Mouse (Mus musculus) left cerebral cortex, postnatal 10 days (tissue): ENCODE data around the gene Ramp2. TPM values are rescaled to one million over a fixed set of nuclear protein-coding genes. Genes with fewer than 3 reads are reported as not detected.

Experiments
- DNase-seq, 2 experiments: peaks; one replicate each; pipeline ENCODE4 v3.0.0; 2021 to 2022; ENCODE audit warnings: low spot score in 2 of 2, mixed read lengths in 1 of 2; ENCODE audit errors: extremely low spot score in 1 of 2
- intact Hi-C: fragments of 180-260 bp; cut with DNase I; formaldehyde crosslinking; loops from one replicate; pipeline ENCODE4 v1.15.1; 2025
- total RNA-seq, 2 experiments: library from RNA; stranded (reverse); gene quantifications; 2 replicates each; pipeline ENCODE4 v1.2.3; 2021

Gene Ramp2
- total RNA-seq, 2 experiments from 2014 or later, result 57.4 to 59.1 TPM

DNA sequence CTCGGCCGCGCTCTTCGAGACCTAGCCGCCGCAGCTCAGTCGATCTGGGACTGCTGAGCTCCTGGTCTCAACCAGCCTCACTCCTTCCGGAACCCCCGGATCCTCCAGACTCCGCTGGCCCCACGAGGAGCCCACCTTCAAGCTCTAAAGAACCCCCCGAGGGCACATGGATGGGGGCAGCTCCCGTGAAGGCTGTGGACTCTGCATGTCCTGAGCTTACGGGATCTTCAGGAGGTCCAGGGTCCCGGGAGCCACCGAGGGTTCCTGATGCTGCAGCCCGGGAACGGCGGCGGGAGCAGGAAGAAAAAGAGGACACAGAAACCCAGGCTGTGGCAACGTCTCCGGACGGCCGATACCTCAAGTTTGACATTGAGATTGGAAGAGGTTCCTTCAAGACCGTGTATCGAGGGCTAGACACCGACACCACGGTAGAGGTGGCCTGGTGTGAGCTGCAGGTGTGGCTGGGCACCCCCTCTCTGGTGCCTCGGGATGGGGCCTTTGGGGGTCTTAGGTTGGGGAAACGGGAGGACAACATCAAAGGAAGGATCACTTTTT is 15.1 kb downstream of the Ramp2 start:
- intact Hi-C loops, result no loop called here
- DNase-seq, result no peak

- no peak for DNase-seq
- intact Hi-C loops, result no loop called here
These were observed 16.6 kb downstream of the Ramp2 start for GRCm38 (mm10) chr11:101262272-101262967.

- intact Hi-C loops, result no loop called here
- no peak for DNase-seq
These were observed 17.5 kb downstream of the Ramp2 start for GRCm38 (mm10) chr11:101263138-101263988.

DNA sequence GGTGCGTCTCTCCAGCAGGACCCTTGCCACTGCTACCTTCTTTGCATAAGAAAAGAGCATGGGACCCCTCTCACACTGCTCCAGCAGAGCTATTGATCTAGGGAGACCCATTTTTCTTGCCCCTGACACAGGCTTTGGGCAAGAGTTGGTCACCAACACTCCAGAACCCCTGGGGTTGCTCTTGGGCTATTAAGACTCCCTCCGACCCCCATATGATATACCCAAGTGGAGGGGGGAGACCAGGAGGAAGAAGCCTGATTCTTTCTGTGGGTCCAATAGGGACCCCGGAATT is 18.1 kb downstream of the Ramp2 start:
- no peak for DNase-seq
- intact Hi-C loops, result no loop called here

- intact Hi-C loops, result no loop called here
- peak in 1 of 2 experiments; percentile 35 for DNase-seq
These were observed 19.2 kb downstream of the Ramp2 start for GRCm38 (mm10) chr11:101264954-101265471.

GRCm38 (mm10) chr11:101265906-101266305 is 20.1 kb downstream of the Ramp2 start:
- no peak for DNase-seq
- intact Hi-C loops, result no loop called here

GRCm38 (mm10) chr11:101269577-101270116 is 23.8 kb downstream of the Ramp2 start:
- intact Hi-C loops, result no loop called here
- no peak for DNase-seq

- no peak for DNase-seq
- intact Hi-C loops, result no loop called here
These were observed 26.6 kb downstream of the Ramp2 start for GRCm38 (mm10) chr11:101272446-101272845.

DNA sequence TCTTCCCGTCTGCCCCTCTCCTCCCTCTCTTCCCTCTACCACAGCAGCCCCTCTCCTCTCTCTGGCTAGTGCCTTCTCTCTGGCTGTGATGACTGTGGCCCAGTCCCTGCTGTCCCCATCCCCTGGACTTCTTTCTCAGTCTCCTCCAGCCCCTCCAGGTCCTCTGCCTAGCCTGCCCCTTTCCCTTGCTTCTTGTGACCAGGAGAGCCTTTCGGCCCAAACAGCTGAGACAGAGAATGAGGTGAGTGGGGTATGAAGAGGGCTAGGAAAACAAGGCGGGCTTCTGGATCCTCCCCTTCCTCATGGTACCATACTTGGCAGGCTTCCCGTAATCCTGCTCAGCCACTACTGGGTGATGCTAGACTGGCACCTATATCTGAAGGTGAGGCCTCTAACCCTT is 29.5 kb downstream of the Ramp2 start:
- intact Hi-C loops, result no loop called here
- no peak for DNase-seq

DNA sequence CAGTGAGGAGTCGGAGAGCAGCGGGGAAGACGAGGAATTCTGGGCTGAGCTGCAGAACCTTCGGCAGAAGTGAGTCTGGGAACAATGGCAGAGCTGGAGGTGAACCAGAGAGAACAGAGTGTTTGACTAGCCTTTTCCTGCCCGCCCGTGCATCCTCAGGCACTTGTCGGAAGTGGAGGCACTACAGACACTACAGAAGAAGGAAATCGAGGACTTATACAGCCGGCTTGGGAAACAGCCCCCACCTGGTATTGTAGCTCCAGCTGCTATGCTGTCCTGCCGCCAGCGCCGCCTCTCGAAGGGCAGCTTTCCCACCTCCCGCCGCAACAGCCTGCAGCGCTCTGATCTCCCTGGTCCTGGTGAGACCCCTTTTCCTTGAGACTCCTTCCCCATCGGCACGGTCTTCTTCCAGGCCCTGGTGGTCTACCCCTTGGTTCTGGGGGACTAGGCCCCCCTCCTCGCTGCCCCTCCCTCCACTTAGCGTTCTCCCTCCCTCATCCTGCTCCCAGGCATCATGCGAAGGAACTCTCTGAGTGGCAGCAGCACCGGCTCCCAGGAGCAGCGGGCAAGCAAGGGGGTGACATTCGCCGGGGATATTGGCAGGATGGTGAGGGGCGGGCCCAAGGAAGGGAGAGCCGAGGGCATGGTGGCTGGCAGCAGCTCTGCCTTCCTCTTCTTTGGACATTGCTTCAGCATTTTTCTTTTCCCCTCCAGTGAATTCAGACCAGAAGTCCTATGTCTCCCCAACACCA is 30.7 kb downstream of the Ramp2 start:
- DNase-seq, result no peak
- intact Hi-C loops, result no loop called here

DNA sequence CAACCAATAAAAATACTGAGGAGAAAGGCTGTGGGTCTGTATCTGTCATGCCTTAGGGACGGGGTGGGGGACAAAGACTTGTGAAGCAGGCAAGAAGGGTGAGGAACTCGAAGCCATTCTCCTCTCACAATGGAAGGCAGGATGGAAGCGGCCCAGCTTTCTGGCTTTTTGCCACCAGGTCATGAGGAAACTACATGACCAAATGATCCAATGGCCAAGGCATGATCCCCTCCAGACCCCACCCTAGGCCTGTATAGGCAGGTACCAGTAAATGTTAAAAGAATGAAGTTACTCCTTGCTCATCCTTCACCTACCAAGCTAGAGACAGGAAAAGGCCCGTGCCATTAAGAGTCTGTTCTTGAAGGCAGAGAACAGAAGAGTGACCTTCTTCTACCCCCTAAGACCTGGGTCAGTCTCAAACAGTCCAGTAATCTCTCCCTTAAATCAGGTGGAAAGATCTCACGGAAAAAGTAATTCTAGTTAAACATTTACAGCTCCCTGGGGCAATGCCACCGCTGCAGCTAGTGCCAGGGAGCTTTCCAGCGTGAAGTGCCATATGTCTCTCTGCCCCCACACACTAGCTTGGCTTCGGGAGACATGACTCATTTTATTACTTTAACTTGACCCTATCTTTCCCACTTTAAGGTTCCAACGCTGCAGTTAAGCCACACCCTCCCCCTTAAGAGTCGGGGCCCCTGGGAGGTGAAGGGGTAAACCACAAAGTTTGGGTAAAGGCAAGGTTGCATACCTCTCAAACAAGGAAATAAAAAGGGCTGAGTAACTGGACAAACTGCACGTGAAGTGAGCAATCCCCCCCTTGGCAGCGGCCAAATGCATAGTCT is 31.8 kb downstream of the Ramp2 start:
- peak in 1 of 2 experiments; percentile 35 for DNase-seq
- intact Hi-C loops, result no loop called here

DNA sequence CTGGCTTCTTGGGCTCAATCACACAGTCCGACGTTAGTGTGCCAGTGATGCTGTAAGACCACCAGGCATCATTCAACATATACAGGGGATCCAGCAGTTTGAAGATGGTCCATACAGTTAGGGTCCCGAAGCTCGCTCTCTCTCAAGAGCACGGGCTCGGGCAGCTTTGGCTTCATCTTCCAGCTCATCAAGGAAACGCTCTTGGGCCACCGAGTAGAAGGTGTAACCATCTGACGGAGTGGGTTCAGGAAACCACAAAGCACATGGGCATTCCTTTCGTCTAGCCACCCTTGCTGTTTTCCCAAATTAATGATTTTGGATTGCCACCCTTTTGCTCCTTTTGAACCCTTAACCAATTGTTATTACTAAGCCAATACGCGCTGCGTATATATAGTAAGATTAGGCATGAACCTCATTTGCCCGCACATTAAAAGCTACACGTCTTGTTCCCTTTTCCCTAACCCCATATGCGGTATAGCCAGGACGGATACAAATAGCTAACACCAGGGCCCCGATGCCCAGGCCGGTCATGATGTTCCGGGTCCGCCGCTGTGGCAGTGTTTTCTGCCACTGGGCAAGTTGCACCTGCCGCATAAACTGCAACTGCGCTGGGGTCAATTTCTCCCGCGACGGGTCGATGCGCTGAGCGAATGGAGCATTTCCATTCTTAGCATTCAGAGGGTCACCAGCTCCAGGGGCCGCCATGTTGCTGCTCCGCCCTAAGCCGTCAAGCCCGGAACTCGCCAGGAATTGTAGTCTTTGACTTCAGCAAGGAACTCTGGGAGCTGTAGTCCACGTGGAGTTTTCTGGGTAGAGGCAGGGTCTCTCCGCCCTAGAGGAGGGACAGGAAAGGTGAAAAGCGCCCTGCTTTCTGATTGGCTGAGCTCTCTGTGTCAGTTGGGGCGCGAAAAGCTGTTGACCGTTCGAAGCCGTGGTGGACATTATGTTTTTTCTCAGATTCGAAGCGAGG is 32.7 kb downstream of the Ramp2 start, which contains the start of the genes Cntd1 and Coa3:
Gene Cntd1, plus strand, starts transcription at position 790 of the 970 bp plus-strand sequence.
Gene Coa3, minus strand, starts transcription at position 892 of the 970 bp plus-strand sequence.
- intact Hi-C loops, result no loop called here
- peak; percentile 89 for DNase-seq

DNA sequence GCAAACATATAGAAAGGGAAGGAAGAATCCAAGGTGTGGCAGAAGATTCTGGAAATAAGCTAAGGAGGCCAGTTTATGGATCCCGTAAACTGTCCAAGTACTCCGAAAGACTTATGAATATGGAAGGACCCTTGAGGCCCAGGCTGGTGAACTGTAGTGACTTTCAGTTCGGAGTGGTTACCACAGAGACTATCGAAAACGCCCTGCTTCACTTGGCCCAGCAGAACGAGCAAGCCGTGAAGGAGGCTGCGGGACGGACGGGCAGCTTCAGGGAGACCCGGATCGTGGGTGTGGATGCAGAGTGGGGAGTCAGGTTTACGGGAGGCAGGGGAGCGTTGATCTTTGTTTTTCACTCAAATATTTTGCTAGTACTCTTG is 33.4 kb downstream of the Ramp2 start:
- no peak for DNase-seq
- intact Hi-C loops, result no loop called here

DNA sequence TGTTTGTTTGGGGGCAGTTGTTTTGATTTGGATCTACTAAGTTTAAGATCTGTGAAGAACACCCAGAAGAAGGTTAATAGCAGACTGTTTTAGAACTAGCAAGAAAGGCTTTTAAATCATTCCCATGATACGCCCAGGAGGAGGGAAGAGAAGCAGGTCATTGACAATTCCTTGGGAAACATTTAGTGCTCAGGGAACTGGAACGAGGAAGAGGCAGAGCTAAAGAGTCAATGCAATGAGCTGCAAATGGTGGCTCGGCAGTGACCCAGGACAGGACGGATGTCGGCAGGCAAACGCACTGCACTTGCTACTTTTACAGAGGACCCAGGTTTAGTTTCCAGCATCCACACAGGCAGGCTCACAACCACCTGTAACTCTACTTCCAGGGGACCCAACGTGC is 35.0 kb downstream of the Ramp2 start:
- DNase-seq, result no peak
- intact Hi-C loops, result no loop called here

DNA sequence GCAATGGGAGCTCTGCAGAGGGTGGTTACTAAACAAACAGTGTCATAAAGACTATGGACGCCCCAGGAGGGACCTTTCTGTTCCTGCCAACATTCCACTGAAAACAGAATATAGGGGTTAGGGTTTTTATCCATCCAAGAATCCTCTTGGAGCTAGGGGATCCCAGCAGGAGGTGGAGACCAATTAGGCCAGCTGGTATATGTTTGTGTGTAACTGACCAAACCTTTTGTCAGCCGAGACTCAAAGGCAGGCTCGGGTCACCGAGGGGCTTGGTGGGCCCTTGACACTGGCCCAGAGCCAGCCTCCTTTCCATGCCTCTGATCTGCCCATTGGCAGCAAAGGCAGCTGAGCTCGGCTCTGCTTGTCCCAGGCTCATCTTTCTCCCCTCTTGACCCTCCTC is 37.1 kb downstream of the Ramp2 start:
- intact Hi-C loops, result no loop called here
- DNase-seq, result peak in 1 of 2 experiments; percentile 37

GRCm38 (mm10) chr11:101283805-101284204 is 38.0 kb downstream of the Ramp2 start:
- DNase-seq, result no peak
- intact Hi-C loops, result no loop called here

GRCm38 (mm10) chr11:101287306-101287705 is 41.5 kb downstream of the Ramp2 start:
- DNase-seq, result peak in 1 of 2 experiments; percentile 64
- intact Hi-C loops, result no loop called here
